ENCODE assay signal across 14 mouse cellular contexts in the genomic region with DNA sequence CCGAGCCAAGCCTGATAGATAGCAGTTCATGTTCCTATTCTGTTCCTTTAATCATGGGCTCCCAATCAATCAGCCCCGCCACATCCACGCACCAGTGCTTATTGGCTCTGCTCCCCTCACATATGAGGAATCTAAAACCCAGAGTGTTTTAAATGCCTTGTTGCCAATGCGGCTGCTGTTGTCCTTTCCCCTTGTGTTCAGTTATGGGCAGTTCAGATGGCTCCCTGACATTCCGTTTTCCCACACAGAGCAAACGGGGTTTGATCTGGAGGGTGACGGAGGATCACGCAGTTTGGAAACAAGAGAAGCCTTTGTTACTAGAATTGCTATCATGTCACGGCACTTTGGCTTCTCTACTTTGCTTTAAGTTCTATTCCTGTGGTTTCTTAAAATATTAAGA.
"Had no signal": no experiment of that assay in that cellular context is flagged by ENCODE, and none has a peak within 500 bp of the region (broad histone marks: within the 10 kb centered on the region; RNA-seq: fewer than 3 reads in every experiment).

No protein-coding gene starts in this region.

- ATAC-seq: intestine, postnatal 0 days; liver, embryonic 12.5 days; midbrain, embryonic 15.5 days had no signal

- H3K27ac ChIP-seq: kidney, postnatal 0 days; liver, embryonic 12.5 days; midbrain, embryonic 15.5 days; neural tube, embryonic 13.5 days; stomach, embryonic 15.5 days had no signal

- H3K4me1 ChIP-seq: liver, embryonic 12.5 days; midbrain, embryonic 15.5 days had no signal

- H3K9ac ChIP-seq: liver, embryonic 12.5 days; midbrain, embryonic 15.5 days; neural tube, embryonic 13.5 days; stomach, embryonic 15.5 days had no signal

- DNase-seq: kidney, adult 8-10 months; kidney, postnatal 36 days; layer of hippocampus, adult 9-11 months; layer of hippocampus, postnatal 36 days; lung, postnatal 4 days; right cerebral cortex, postnatal 14 days; thymus, postnatal 36 days had no signal

- H3K27me3 ChIP-seq: liver, embryonic 12.5 days; midbrain, embryonic 15.5 days; neural tube, embryonic 13.5 days; stomach, embryonic 15.5 days had no signal

- H3K9me3 ChIP-seq: liver, embryonic 12.5 days; midbrain, embryonic 15.5 days; neural tube, embryonic 13.5 days; stomach, embryonic 15.5 days had no signal

- H3K4me2 ChIP-seq: liver, embryonic 12.5 days; midbrain, embryonic 11.5 days; midbrain, embryonic 15.5 days; neural tube, embryonic 13.5 days; stomach, embryonic 15.5 days had no signal

- H3K4me3 ChIP-seq: liver, embryonic 12.5 days; midbrain, embryonic 15.5 days; neural tube, embryonic 13.5 days; stomach, embryonic 15.5 days had no signal

- H3K36me3 ChIP-seq: liver, embryonic 12.5 days; midbrain, embryonic 15.5 days; neural tube, embryonic 13.5 days; stomach, embryonic 15.5 days had no signal
